Mouse (Mus musculus) gastrocnemius, postnatal 4 days (tissue): ENCODE results near the gene Fnip2. TPM values are rescaled to one million over a fixed set of nuclear protein-coding genes. Genes with fewer than 3 reads are reported as not detected.
"Not testable (repeated sequence)": the region's sequence is repeated elsewhere in the genome, so short reads cannot be mapped to it uniquely, and the experiment has no call there.

Source experiments
- DNase-seq, 2 experiments: peaks; one replicate each; pipeline ENCODE4 v3.0.0; 2021 to 2022; ENCODE audit warnings: low spot score in 2 of 2, mixed read lengths in 2 of 2
- long read RNA-seq, 2 experiments: library from polyadenylated mRNA; stranded (forward); transcript quantifications; one replicate each; pipeline ENCODE4 v2.0.0; 2021
- total RNA-seq, 2 experiments: library from RNA; stranded (reverse); gene quantifications; 2 replicates each; pipeline ENCODE4 v1.2.3; 2021

Gene Fnip2
- 10 to 100 TPM; 10.3 to 10.6 TPM for total RNA-seq
- long read RNA-seq, experiment 1, partial matches to known transcripts: 0 of 1 reads
- long read RNA-seq, experiment 1, other reads (novel, unspliced or antisense): 1 of 1 reads
- long read RNA-seq, experiment 2, full-length matches to known transcripts: 4 of 6 reads
- long read RNA-seq, experiment 2, partial matches to known transcripts: 0 of 6 reads
- long read RNA-seq, experiment 2, other reads (novel, unspliced or antisense): 2 of 6 reads

DNA sequence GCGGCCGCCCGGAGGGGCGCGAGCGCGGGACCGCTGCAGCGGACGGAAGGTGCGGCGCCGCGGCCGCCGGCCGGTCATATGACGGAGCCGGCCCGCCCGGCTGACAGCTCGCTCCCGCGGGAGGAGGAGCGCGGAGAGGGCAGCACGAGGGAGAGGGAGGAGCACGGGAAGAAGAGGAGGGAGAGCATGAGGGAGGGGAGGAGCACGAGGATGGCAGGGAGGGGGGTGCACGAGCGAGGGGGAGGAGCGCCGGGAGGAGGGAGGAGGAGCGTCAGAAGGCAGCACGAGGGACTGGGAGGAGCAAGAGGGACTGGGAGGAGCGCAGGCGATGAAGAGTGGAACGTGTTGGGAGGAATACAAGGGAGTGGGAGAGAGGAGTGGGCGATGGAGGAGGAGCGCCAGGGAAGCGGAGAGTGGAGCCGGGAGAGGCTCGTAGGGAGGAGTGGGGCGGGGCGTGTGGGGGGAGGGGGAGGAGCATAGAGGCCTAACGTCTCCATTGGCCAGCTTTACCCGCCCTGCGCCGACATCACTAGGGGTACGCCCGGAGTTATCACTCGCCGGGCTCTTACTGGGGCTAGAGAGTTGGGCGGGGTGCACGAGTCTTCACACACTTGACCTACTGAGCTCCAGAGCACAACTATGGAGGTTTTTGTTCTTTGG lies at the start of gene Fnip2:
Gene Fnip2 (minus strand): TSS at position 94 of the 660 bp plus-strand sequence.
- DNase-seq: peak; percentile 67 to 85

DNA sequence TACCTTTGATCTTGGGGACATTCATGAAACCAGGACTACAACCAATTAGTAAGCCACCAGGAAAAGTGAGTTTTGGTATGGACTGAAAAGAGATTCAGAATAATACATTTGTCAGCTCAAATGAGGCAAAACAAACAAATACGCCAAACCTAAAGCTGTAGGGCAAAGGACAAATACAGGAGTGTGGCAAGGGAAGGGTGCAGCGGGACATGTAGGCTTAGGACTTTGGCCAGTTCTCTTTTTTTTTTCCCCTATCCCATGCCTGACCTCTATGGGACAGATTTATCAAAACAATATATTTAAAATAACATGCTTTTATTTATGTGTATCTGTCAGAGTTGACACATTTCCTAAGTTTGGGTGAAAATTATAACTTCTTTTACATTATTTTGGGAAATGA lies 42.3 kb upstream of the Fnip2 start:
- DNase-seq: no peak

DNA sequence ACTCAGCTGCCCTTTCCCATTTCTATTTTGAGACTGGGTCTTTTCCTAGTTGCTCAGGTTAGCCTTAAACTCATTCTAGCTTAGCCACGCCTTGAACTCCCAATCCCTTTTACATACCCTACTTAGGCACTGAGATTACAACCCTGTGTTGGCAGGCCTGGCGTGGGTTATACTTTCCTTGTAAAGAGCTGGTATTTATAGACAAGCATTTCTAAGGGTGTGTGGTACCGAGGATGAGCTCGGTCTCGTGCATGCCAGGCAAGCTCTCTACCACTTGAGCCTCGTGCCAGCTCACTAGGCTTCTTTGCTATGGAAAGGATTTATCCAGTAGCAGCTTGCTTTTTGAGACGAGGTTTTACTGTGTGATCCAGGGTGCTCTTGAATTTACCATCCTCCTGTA lies 27.9 kb upstream of the Fnip2 start:
- DNase-seq: no peak

GRCm38 (mm10) chr3:79591793-79592471 lies 24.3 kb upstream of the Fnip2 start:
- no peak for DNase-seq

DNA sequence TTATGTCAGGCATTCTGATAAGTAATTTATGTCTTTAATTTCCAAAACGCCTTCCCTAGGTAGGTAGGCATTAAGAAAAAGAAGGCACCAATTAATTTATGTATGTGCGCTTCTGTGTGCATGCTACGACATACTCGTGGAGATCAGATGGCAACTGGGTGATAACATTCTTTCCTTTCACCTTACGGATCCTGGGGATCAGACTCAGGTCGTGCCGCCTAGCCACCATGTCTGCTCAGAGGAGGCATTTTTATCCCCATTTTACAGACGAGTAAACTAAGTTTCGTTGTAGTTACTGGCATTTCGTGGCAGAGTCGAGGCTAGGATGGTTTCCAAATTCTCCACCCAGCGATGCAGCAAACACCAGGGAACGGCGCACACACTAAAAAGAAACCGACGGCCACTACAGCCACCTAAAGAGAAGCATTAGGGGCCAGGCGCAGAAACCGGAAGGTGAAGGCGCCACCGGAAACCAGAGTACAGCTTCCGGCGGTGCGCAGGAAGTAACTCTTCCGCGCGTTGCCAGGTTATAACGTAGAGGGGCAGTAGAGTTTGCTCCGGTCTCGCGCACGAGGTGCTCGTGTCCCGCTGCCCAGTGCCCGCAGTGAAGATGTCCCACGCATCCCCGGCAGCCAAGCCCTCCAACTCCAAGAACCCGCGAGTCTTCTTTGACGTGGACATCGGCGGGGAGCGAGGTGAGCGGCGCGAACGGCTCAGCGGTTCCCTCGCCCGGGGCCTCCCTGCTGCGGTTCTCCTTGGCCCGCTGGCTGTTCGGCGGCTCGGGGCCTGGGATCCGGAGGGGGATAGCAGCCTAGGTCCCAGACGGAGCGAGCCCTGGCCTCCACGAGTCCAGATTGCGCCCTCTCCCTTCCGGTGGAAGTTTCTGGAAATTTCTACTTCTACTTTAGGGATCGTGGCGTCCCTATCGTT lies 23.5 kb upstream of the Fnip2 start, which contains the start of gene Ppid:
Gene Ppid (plus strand): TSS at position 480 of the 930 bp plus-strand sequence.
- DNase-seq: peak; percentile 37 to 80

GRCm38 (mm10) chr3:79589671-79590070 lies 22.1 kb upstream of the Fnip2 start:
- no peak for DNase-seq

DNA sequence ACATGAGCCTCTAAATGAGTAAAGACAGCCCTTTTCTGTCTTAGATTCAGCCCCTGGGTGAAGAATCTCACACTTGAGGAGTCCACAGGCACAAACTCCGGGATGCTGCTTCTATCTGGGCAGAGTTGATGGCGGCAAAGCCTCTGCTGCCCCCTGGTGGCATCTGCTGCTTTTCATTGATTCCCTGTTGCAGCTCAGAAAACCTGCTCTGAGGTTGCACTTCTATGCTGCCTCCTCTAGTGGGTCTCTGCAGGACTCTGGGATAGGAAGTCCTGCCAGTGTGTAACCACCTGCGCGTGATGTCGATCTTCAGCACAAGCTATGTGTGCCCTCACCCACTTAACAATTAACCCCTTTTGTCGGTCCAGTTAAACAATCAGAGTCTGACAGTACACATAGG lies 19.2 kb upstream of the Fnip2 start:
- peak; percentile 78 to 85 for DNase-seq

GRCm38 (mm10) chr3:79579891-79580575 lies 12.4 kb upstream of the Fnip2 start:
- DNase-seq: no peak

- no peak for DNase-seq
Observed at GRCm38 (mm10) chr3:79578164-79578563, 10.6 kb upstream of the Fnip2 start.

DNA sequence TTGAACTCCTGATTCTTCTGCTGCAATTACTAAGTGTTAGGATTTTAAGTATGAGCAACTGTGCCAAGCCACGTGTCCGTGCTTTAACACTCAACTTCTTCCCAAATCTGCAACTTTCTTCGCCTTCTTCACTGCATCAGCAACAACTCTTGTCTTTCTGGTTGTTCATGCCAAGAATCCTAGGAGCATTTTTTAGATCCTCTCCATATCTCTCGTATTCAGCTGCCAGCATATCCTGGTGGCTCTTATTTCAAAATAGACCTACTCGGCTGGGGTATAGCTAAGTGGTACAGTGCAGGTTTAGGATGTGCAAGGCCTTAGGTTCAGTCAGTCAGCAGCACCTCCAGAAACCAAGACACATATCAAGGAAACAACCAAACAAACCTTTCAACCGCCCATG lies 10.0 kb upstream of the Fnip2 start:
- no peak for DNase-seq

- DNase-seq: no peak
Observed at GRCm38 (mm10) chr3:79576865-79577264, 9.3 kb upstream of the Fnip2 start.

- no peak for DNase-seq
Observed at GRCm38 (mm10) chr3:79576468-79576816, 8.8 kb upstream of the Fnip2 start.

GRCm38 (mm10) chr3:79575576-79576467 lies 8.2 kb upstream of the Fnip2 start:
- DNase-seq: no peak

DNA sequence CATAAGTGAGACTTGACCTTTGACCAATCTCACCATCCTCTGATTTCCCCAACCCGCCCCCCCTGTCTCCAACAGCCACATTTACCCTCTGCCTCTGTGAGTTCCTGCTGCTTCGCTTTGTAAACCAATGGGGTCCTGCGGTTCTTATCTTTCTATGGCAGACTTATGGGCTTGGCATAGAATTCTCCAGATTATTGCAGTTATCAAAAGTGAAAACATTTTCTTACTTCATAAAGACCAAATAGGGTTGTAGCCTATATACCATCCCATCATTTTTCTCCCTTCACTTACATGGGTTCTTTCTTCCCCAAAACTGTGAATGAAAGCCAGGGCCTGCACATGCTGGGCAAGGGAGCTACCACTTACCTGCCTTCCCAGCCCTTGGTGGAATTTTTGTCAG lies 6.7 kb upstream of the Fnip2 start:
- DNase-seq: no peak

- DNase-seq: not testable (repeated sequence)
Observed at GRCm38 (mm10) chr3:79573376-79573775, 5.8 kb upstream of the Fnip2 start.

DNA sequence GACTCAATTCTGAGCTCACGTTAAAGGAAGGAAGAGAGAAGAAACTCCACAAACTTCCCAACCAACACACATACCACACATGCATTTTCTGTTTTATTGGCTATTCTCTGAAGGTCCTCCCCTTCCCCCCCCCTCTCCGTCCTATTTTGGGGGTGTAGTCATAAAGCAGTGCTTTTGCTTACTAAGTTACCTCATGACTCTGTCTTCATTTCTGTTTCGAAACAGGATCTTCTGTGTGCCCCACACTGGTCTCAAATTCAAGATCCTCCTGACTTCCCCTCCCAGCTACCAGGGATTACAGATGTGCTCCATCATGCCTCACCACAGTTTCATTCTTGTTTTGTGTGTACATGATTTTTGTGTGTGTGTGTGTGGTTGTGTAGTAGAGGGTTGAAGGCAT lies 4.8 kb upstream of the Fnip2 start:
- DNase-seq: no peak

DNA sequence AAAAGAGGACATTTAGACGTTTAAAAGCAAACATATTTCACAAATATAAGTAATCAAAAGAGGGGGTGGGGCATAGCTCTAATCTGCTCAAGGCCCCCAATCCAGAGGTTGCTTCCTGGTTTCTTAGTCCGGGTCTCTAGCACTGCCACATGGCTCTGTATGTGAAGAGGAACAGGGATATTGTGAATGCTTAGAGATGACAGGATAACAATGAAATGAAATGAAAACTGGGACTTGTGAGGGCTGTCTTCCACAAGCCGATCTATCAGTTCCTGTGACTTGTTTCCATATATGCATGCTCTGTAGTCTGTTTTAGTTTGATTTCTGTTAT lies 1.7 kb upstream of the Fnip2 start:
- no peak for DNase-seq

DNA sequence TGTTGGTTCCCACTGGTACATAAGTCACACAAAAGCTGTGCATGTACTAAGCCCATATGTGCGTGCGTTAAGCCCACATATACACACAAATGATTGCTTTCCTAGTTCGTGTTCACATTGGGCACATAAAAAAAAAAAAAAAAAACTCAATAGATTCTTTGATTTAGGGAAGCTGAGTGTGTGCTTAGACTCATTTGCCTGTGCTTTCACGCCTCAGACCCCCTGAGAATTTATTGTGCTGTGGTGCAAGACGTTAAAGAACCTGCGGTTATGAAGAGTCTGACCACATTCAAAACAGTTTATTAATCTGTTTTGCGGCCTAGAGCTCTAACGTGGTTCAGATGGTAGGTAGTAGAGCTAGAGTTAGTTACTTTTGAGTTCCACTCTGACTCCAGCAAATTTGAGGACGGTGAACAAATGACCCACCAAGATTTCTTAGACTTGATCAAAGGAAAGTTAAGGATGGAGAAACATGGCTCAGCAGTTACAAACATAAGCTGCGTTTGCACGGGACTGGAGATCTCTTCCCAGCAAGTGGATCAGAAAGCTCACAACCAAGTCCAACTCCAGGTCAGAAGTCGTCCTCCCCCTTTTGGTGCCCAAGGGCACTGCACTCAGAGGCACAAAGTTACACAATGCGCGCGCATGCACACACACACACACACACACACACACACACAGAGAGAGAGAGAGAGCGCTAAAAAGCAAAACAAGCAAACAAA lies 1.2 kb upstream of the Fnip2 start:
- DNase-seq: no peak
